Mouse (Mus musculus): ENCODE data around the gene Tbc1d24.
A peak's percentile ranks its signal among the peaks of the same experiment; 100 is the strongest.

GRCm38 (mm10) chr17:24211631-24212440 lies 6.5 kb upstream of the Tbc1d24 start:
- no peak for TF ChIP-seq CTCF (IDR thresholded peaks at IDR 0.05; ENCODE audit: borderline replicate concordance, insufficient read depth, low read depth, low read length)
- TF ChIP-seq POLR2A (IDR thresholded peaks at IDR 0.05; ENCODE audit: borderline replicate concordance, insufficient read depth, low read length), result peak; percentile 62; the same call in 1 of the 2 replicates

Data from cerebellum, adult 2 months (tissue).